Mouse (Mus musculus): Measurements from ENCODE around the gene Zfand3. TPM values are rescaled to one million over a fixed set of nuclear protein-coding genes. Genes with fewer than 3 reads are reported as not detected.

The Zfand3 gene
- polyA plus RNA-seq, 1 experiment from 2014 or later: 59.5 TPM

DNA sequence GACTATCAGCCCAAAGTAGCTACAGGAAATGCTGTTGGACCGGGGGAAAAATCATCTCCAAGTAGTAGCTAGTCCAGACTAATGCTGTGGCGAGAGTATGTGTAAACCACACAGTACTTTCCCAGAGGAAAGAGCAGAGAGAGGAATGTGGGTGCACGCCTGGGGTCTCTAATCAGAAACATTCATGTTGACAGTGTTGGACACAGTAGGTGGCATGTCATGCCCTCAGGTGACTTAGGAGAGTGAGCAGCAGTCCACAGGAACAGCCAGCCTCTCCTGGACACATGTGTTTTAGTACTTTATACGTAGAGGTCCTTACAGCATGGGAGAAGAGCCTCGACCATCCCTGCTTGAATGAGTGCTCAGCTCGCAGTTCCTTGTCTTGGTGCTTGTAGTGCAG, 159.3 kb downstream of the Zfand3 start:
- Histone ChIP-seq H3K4me1 (ENCODE audit: control insufficient read depth, insufficient read depth, low read length) (no peaks in the 10 kb centered on the region; the same call in 1 of the 2 replicates), H3K36me3 (ENCODE audit: control insufficient read depth, insufficient read depth, low read length) (no peaks in the 10 kb centered on the region), H3K27me3 (replicated peaks; ENCODE audit: control insufficient read depth, insufficient read depth, low read length) (no peaks in the 10 kb centered on the region), H3K4me2 (ENCODE audit: low read length) (no peak overlapping the region), H3K27ac (ENCODE audit: low read depth, low read length) (no peak overlapping the region), H3K4me3 (ENCODE audit: low read depth, low read length) (no peak overlapping the region), H3K9ac (ENCODE audit: low read length) (no peak overlapping the region), H3K9me3 (replicated peaks; ENCODE audit: control insufficient read depth, low read length) (no peaks in the 10 kb centered on the region)
- no peak for DNase-seq (ENCODE audit: low spot score)
- 92% methylated on average over 6 of the region's 6 CpGs for WGBS
- ATAC-seq: no peak

GRCm38 (mm10) chr17:30164818-30165217, 160.3 kb downstream of the Zfand3 start:
- Histone ChIP-seq H3K4me2 (ENCODE audit: low read length) (no peak overlapping the region), H3K4me1 (ENCODE audit: control insufficient read depth, insufficient read depth, low read length) (no peaks in the 10 kb centered on the region; the same call in 1 of the 2 replicates), H3K9me3 (replicated peaks; ENCODE audit: control insufficient read depth, low read length) (no peaks in the 10 kb centered on the region), H3K4me3 (ENCODE audit: low read depth, low read length) (no peak overlapping the region), H3K27ac (ENCODE audit: low read depth, low read length) (no peak overlapping the region), H3K9ac (ENCODE audit: low read length) (no peak overlapping the region), H3K27me3 (replicated peaks; ENCODE audit: control insufficient read depth, insufficient read depth, low read length) (no peaks in the 10 kb centered on the region), H3K36me3 (ENCODE audit: control insufficient read depth, insufficient read depth, low read length) (no peaks in the 10 kb centered on the region)
- no peak for ATAC-seq
- WGBS: 57% methylated on average over 9 of the region's 9 CpGs
- DNase-seq (ENCODE audit: low spot score): no peak

DNA sequence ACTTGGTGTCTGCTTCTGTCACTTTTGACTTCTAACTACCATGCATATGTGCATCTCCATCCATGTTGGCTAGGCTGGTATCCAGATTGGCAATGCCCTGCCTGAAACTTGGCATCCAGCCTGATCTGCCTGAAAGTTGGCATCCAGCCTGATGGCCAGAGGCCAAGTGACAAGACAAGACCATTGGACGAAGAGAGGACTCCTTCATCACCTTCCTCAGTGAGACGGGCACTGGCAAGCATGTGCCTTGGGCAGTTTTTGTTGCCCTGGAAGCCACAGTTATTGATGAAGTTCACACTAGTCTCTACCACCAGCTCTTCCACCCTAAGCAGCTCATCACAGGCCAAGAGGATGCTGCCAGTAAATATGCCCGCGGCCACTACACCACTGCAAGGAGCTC, 172.9 kb downstream of the Zfand3 start:
- Histone ChIP-seq H3K4me2 (ENCODE audit: low read length) (no peak overlapping the region), H3K4me1 (ENCODE audit: control insufficient read depth, insufficient read depth, low read length) (peaks cover 14% of the 10 kb centered on the region; the same call in 1 of the 2 replicates), H3K9me3 (replicated peaks; ENCODE audit: control insufficient read depth, low read length) (no peaks in the 10 kb centered on the region), H3K4me3 (ENCODE audit: low read depth, low read length) (no peak overlapping the region), H3K36me3 (ENCODE audit: control insufficient read depth, insufficient read depth, low read length) (no peaks in the 10 kb centered on the region), H3K9ac (ENCODE audit: low read length) (no peak overlapping the region), H3K27ac (ENCODE audit: low read depth, low read length) (no peak overlapping the region), H3K27me3 (replicated peaks; ENCODE audit: control insufficient read depth, insufficient read depth, low read length) (no peaks in the 10 kb centered on the region)
- DNase-seq (ENCODE audit: low spot score) (peak; percentile 32), ATAC-seq (no peak)
- 59% methylated on average over 4 of the region's 4 CpGs for WGBS

- ATAC-seq (no peak), DNase-seq (ENCODE audit: low spot score) (no peak)
- peaks cover 14% of the 10 kb centered on the region; the same call in 1 of the 2 replicates for H3K4me1 ChIP-seq (ENCODE audit: control insufficient read depth, insufficient read depth, low read length)
- no peaks in the 10 kb centered on the region for H3K36me3 ChIP-seq (ENCODE audit: control insufficient read depth, insufficient read depth, low read length)
- no peaks in the 10 kb centered on the region for H3K27me3 ChIP-seq (replicated peaks; ENCODE audit: control insufficient read depth, insufficient read depth, low read length)
- H3K27ac ChIP-seq (ENCODE audit: low read depth, low read length): no peak overlapping the region
- H3K4me2 ChIP-seq (ENCODE audit: low read length): no peak overlapping the region
- H3K9ac ChIP-seq (ENCODE audit: low read length): no peak overlapping the region
- no peaks in the 10 kb centered on the region for H3K9me3 ChIP-seq (replicated peaks; ENCODE audit: control insufficient read depth, low read length)
- H3K4me3 ChIP-seq (ENCODE audit: low read depth, low read length): no peak overlapping the region
- WGBS: 74% methylated on average over 1 of the region's 1 CpGs
Observed at GRCm38 (mm10) chr17:30178402-30178801, 173.9 kb downstream of the Zfand3 start.

DNA sequence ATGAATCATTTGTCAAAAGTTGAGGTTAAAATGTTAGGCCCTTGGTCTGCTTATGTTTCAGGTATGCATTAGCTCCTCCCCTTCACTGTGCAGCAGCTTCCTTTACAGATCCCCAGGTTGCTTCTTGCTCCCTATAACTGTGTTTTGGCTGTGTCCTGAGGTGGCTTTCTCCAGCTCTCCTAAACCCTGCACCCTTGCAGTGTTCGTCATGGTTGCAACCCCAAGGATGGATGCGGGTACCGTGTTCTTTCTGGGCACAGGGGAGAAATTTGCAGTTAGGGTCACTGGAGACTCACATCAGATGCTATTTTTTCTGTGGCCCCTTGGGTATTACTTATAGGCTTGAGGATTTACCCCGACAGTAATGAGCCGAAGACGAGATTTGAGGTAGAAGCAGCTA, 175.7 kb downstream of the Zfand3 start:
- no peaks in the 10 kb centered on the region for H3K9me3 ChIP-seq (replicated peaks; ENCODE audit: control insufficient read depth, low read length)
- H3K36me3 ChIP-seq (ENCODE audit: control insufficient read depth, insufficient read depth, low read length): no peaks in the 10 kb centered on the region
- WGBS: 93% methylated on average over 6 of the region's 6 CpGs
- no peak overlapping the region for H3K9ac ChIP-seq (ENCODE audit: low read length)
- no peaks in the 10 kb centered on the region for H3K27me3 ChIP-seq (replicated peaks; ENCODE audit: control insufficient read depth, insufficient read depth, low read length)
- no peak overlapping the region for H3K27ac ChIP-seq (ENCODE audit: low read depth, low read length)
- peaks cover 14% of the 10 kb centered on the region; the same call in 1 of the 2 replicates for H3K4me1 ChIP-seq (ENCODE audit: control insufficient read depth, insufficient read depth, low read length)
- DNase-seq (ENCODE audit: low spot score): no peak
- H3K4me3 ChIP-seq (ENCODE audit: low read depth, low read length): no peak overlapping the region
- H3K4me2 ChIP-seq (ENCODE audit: low read length): no peak overlapping the region
- no peak for ATAC-seq

DNA sequence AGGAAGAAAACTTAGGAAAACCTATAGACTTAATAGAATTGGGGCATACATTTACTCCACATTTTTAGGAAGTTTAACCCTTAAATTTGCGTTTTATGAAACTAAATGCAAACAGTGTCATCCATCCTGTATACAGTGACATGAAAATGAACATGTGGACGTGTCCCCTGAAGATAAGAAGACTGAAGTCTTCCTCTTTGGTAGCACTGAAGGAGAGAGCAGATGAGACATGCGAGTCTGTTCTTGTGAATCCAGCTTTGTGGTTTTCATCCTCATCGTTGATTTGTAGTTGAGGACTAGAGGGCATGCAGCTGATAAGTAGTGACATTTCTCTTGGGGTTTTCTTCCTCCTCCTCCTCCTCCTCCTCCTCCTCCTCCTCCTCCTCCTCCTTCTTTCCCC, 177.0 kb downstream of the Zfand3 start:
- Histone ChIP-seq H3K9me3 (replicated peaks; ENCODE audit: control insufficient read depth, low read length) (no peaks in the 10 kb centered on the region), H3K27ac (ENCODE audit: low read depth, low read length) (no peak overlapping the region), H3K4me2 (ENCODE audit: low read length) (no peak overlapping the region), H3K36me3 (ENCODE audit: control insufficient read depth, insufficient read depth, low read length) (no peaks in the 10 kb centered on the region), H3K4me1 (ENCODE audit: control insufficient read depth, insufficient read depth, low read length) (peaks cover 15% of the 10 kb centered on the region; the same call in 1 of the 2 replicates), H3K27me3 (replicated peaks; ENCODE audit: control insufficient read depth, insufficient read depth, low read length) (no peaks in the 10 kb centered on the region), H3K4me3 (ENCODE audit: low read depth, low read length) (no peak overlapping the region), H3K9ac (ENCODE audit: low read length) (no peak overlapping the region)
- ATAC-seq: no peak
- WGBS: 93% methylated on average over 4 of the region's 4 CpGs
- DNase-seq (ENCODE audit: low spot score): no peak

DNA sequence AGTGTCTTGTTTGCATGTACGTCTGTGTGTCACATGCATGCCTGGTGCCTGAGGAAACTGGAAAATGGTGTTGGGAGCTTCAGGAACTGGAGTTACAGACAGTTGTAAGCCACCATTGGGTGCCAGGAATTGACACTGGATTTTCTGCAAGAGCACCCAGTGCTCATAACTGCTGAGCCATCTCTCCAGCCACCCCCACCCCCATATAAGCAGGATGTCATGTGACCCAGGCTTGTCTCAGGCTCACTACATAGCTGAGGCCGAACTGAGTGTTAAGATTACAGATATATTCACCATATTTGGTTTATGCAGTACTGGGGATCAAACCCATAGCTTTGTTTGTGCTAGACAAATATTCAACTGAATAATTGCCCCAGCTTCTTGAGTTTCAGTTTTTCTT, 177.5 kb downstream of the Zfand3 start:
- no peaks in the 10 kb centered on the region for H3K9me3 ChIP-seq (replicated peaks; ENCODE audit: control insufficient read depth, low read length)
- H3K36me3 ChIP-seq (ENCODE audit: control insufficient read depth, insufficient read depth, low read length): no peaks in the 10 kb centered on the region
- H3K4me3 ChIP-seq (ENCODE audit: low read depth, low read length): no peak overlapping the region
- WGBS: 88% methylated on average over 2 of the region's 2 CpGs
- H3K4me1 ChIP-seq (ENCODE audit: control insufficient read depth, insufficient read depth, low read length): peaks cover 17% of the 10 kb centered on the region
- ATAC-seq (no peak), DNase-seq (ENCODE audit: low spot score) (no peak)
- no peak overlapping the region for H3K27ac ChIP-seq (ENCODE audit: low read depth, low read length)
- no peak overlapping the region for H3K4me2 ChIP-seq (ENCODE audit: low read length)
- H3K9ac ChIP-seq (ENCODE audit: low read length): no peak overlapping the region
- no peaks in the 10 kb centered on the region for H3K27me3 ChIP-seq (replicated peaks; ENCODE audit: control insufficient read depth, insufficient read depth, low read length)

- Histone ChIP-seq H3K9me3 (replicated peaks; ENCODE audit: control insufficient read depth, low read length) (no peaks in the 10 kb centered on the region), H3K4me1 (ENCODE audit: control insufficient read depth, insufficient read depth, low read length) (peaks cover 19% of the 10 kb centered on the region), H3K4me2 (ENCODE audit: low read length) (no peak overlapping the region), H3K36me3 (ENCODE audit: control insufficient read depth, insufficient read depth, low read length) (no peaks in the 10 kb centered on the region), H3K27ac (ENCODE audit: low read depth, low read length) (no peak overlapping the region), H3K9ac (ENCODE audit: low read length) (no peak overlapping the region), H3K4me3 (ENCODE audit: low read depth, low read length) (no peak overlapping the region), H3K27me3 (replicated peaks; ENCODE audit: control insufficient read depth, insufficient read depth, low read length) (no peaks in the 10 kb centered on the region)
- 81% methylated on average over 6 of the region's 6 CpGs for WGBS
- DNase-seq (ENCODE audit: low spot score) (no peak), ATAC-seq (no peak)
Observed at GRCm38 (mm10) chr17:30183561-30183960, 179.0 kb downstream of the Zfand3 start.

GRCm38 (mm10) chr17:30187154-30187553, 182.6 kb downstream of the Zfand3 start:
- H3K4me3 ChIP-seq (ENCODE audit: low read depth, low read length): no peak overlapping the region
- WGBS: 83% methylated on average over 6 of the region's 6 CpGs
- no peak overlapping the region for H3K9ac ChIP-seq (ENCODE audit: low read length)
- H3K27me3 ChIP-seq (replicated peaks; ENCODE audit: control insufficient read depth, insufficient read depth, low read length): no peaks in the 10 kb centered on the region
- H3K9me3 ChIP-seq (replicated peaks; ENCODE audit: control insufficient read depth, low read length): no peaks in the 10 kb centered on the region
- ATAC-seq (no peak), DNase-seq (ENCODE audit: low spot score) (no peak)
- no peak overlapping the region for H3K4me2 ChIP-seq (ENCODE audit: low read length)
- peak overlapping the region; percentile 53; the same call in 1 of the 2 replicates for H3K27ac ChIP-seq (ENCODE audit: low read depth, low read length)
- no peaks in the 10 kb centered on the region for H3K36me3 ChIP-seq (ENCODE audit: control insufficient read depth, insufficient read depth, low read length)
- peaks cover 44% of the 10 kb centered on the region for H3K4me1 ChIP-seq (ENCODE audit: control insufficient read depth, insufficient read depth, low read length)
